Mouse (Mus musculus): ENCODE data around the gene Mcrip2.

- TF ChIP-seq POLR2A (IDR thresholded peaks at IDR 0.05; ENCODE audit: low read depth, low read length): no peak
- TF ChIP-seq CTCF (IDR thresholded peaks at IDR 0.05; ENCODE audit: extremely low read depth, insufficient read length, insufficient replicate concordance, low read depth, low read length): no peak
Measured at GRCm38 (mm10) chr17:25817662-25818061, 50.9 kb downstream of the Mcrip2 start.

All from small intestine, adult 2 months (tissue).